Mouse (Mus musculus): Measurements from ENCODE around the gene Cfap157.

- TF ChIP-seq CTCF (IDR thresholded peaks at IDR 0.05; ENCODE audit: insufficient read depth, low read length) (no peak), POLR2A (IDR thresholded peaks at IDR 0.05; ENCODE audit: borderline replicate concordance, extremely low read depth, low read depth, low read length) (no peak)
Measured at GRCm38 (mm10) chr2:32769327-32770085, 14.7 kb downstream of the Cfap157 start.
